Mouse (Mus musculus) embryonic facial prominence, embryonic 11.5 days (tissue): ENCODE measurements around the gene Smc6. TPM values are rescaled to one million over a fixed set of nuclear protein-coding genes. Genes with fewer than 3 reads are reported as not detected.

Experiments
- ATAC-seq: fragments of 200-750 bp; cut with Nextera tagmentation; replicated peaks from 2 replicates; pipeline ENCODE4 v1.8.0; 2017; ENCODE audit warnings: low read depth; ENCODE audit not compliant: insufficient number of reproducible peaks, low FRiP score, low TSS enrichment
- DNase-seq: peaks from one replicate; pipeline ENCODE4 v3.0.0-alpha.2; 2015; ENCODE audit warnings: low spot score
- H3K27ac ChIP-seq: fragments of 300-500 bp; sonication (generic); replicated peaks from 2 replicates; pipeline ENCODE4 v1.5.1; 2014; ENCODE audit warnings: mild to moderate bottlenecking, low read depth, low read length, control low read depth
- H3K27me3 ChIP-seq: fragments of 300-500 bp; sonication (generic); 2 replicates; pipeline ENCODE4 v1.6.1; 2014; ENCODE audit warnings: mild to moderate bottlenecking, low read length, moderate library complexity, mixed read lengths; ENCODE audit not compliant: control insufficient read depth, insufficient read depth
- H3K36me3 ChIP-seq: fragments of 300-500 bp; sonication (generic); replicated peaks from 2 replicates; pipeline ENCODE4 v1.6.1; 2014; ENCODE audit warnings: low read depth, mild to moderate bottlenecking, low read length, moderate library complexity, mixed read lengths; ENCODE audit not compliant: control insufficient read depth, insufficient read depth
- H3K4me1 ChIP-seq: fragments of 300-500 bp; sonication (generic); 2 replicates; pipeline ENCODE4 v1.6.1; 2014; ENCODE audit warnings: low read length, mixed read lengths; ENCODE audit not compliant: control insufficient read depth, insufficient read depth
- H3K4me2 ChIP-seq: fragments of 300-500 bp; sonication (generic); 2 replicates; pipeline ENCODE4 v1.6.1; 2014; ENCODE audit warnings: low read depth, mild to moderate bottlenecking, control low read depth, low read length, moderate library complexity
- H3K4me3 ChIP-seq: fragments of 300-500 bp; sonication (generic); 2 replicates; pipeline ENCODE4 v1.5.1; 2014; ENCODE audit warnings: low read depth, low read length, control low read depth
- H3K9ac ChIP-seq: fragments of 300-500 bp; sonication (generic); replicated peaks from 2 replicates; pipeline ENCODE4 v1.6.1; 2014; ENCODE audit warnings: mild to moderate bottlenecking, control low read depth, low read length
- H3K9me3 ChIP-seq: fragments of 300-500 bp; sonication (generic); replicated peaks from 2 replicates; pipeline ENCODE4 v1.6.1; 2016; ENCODE audit warnings: mild to moderate bottlenecking, low read length, inconsistent platforms, mixed read lengths; ENCODE audit not compliant: control insufficient read depth
- WGBS: fragments of 180-500 bp; shearing (Covaris S2); extraction: QIAGEN DNeasy Blood & Tissue Kit; methylation state at CpG from one replicate; pipeline ENCODE4 v1.1.7; 2014; 5-methylcytosine and 5-hydroxymethylcytosine counted together
- microRNA-seq: library from miRNA; unstranded; fragments of <30 nt; microRNA quantifications from one replicate; pipeline ENCODE4, GENCODE M21; 2016; ENCODE audit warnings: borderline number of aligned reads
- polyA plus RNA-seq: library from polyadenylated mRNA; unstranded; fragments of >200 nt; fragmentation: Nextera tagmentation; extraction: Ambion mirVana; gene quantifications from 2 replicates; pipeline ENCODE4 v1.2.1, GENCODE M21; 2014

The Smc6 gene
- polyA plus RNA-seq, 1 experiment from 2014 or later = 160 TPM

GRCm38 (mm10) chr12:11367099-11367765 lies 101.5 kb downstream of the Smc6 start:
- H3K36me3 ChIP-seq = no peaks in the 10 kb centered on the region
- no peak overlapping the region for H3K4me3 ChIP-seq
- no peak for ATAC-seq
- DNase-seq = no peak
- no peaks in the 10 kb centered on the region for H3K27me3 ChIP-seq
- no peak overlapping the region for H3K4me2 ChIP-seq
- no peak overlapping the region for H3K27ac ChIP-seq
- H3K4me1 ChIP-seq = no peaks in the 10 kb centered on the region
- no peaks in the 10 kb centered on the region for H3K9me3 ChIP-seq
- no peak overlapping the region for H3K9ac ChIP-seq
- 57% methylated on average over 3 of the region's 3 CpGs for WGBS

Small RNAs within 50 kb of the gene (microRNA-seq; reads per million reads assigned to microRNA genes)
- not detected for gene Mir7675

Other genes with a start within 250 kb of the Smc6 start
- 0.65 and 0.93 TPM in 2 replicates for gene Kcns3, start 114.8 kb upstream of the Smc6 start, polyA plus RNA-seq
- not detected in 2 replicates for gene Msgn1, start 56.9 kb upstream of the Smc6 start, polyA plus RNA-seq
- gene Gen1, start 85 bp upstream of the Smc6 start, polyA plus RNA-seq = 13.7 and 16.8 TPM in 2 replicates
- 3.5 and 3.6 TPM in 2 replicates for gene Vsnl1, start 170.7 kb downstream of the Smc6 start, polyA plus RNA-seq
- gene Rad51ap2, start 190.2 kb downstream of the Smc6 start, polyA plus RNA-seq = 0.27 and 0.29 TPM in 2 replicates